Mouse (Mus musculus) R1 (cell line): ENCODE data around the gene Oxct1.

Experiments used
- DNase-seq: peaks from one replicate; pipeline ENCODE4 v3.0.0-alpha.2; 2018; ENCODE audit warnings: low read depth, low spot score

Gene Oxct1

GRCm38 (mm10) chr15:4119962-4120361 lies 93.8 kb downstream of the Oxct1 start:
- DNase-seq: no peak

GRCm38 (mm10) chr15:4124648-4125047 lies 98.5 kb downstream of the Oxct1 start:
- DNase-seq: no peak

GRCm38 (mm10) chr15:4138524-4138923 lies 112.3 kb downstream of the Oxct1 start:
- no peak for DNase-seq

- no peak for DNase-seq
These were observed 113.3 kb downstream of the Oxct1 start for GRCm38 (mm10) chr15:4139516-4139915.

GRCm38 (mm10) chr15:4145352-4145751 lies 119.2 kb downstream of the Oxct1 start:
- DNase-seq: no peak

- DNase-seq: no peak
These were observed 121.5 kb downstream of the Oxct1 start for GRCm38 (mm10) chr15:4147700-4148099.

GRCm38 (mm10) chr15:4148649-4149389 lies 122.6 kb downstream of the Oxct1 start:
- DNase-seq: no peak

GRCm38 (mm10) chr15:4154646-4155045 lies 128.5 kb downstream of the Oxct1 start:
- DNase-seq: no peak

GRCm38 (mm10) chr15:4167946-4168345 lies 141.8 kb downstream of the Oxct1 start:
- no peak for DNase-seq

GRCm38 (mm10) chr15:4171600-4171999 lies 145.4 kb downstream of the Oxct1 start:
- DNase-seq: no peak

- DNase-seq: no peak
These were observed 171.7 kb downstream of the Oxct1 start for GRCm38 (mm10) chr15:4197913-4198312.
